Mouse (Mus musculus): ENCODE data around the gene Csrnp3.
"Not testable (repeated sequence)": the region's sequence is repeated elsewhere in the genome, so short reads cannot be mapped to it uniquely, and the experiment has no call there.

Csrnp3 gene

GRCm38 (mm10) chr2:65845551-65845950, at the start of gene Csrnp3:
TSS of gene Csrnp3 (plus strand) at chr2:65845767.
- no peak for DNase-seq

- DNase-seq: no peak
Measured at GRCm38 (mm10) chr2:65801054-65801709, 44.4 kb upstream of the Csrnp3 start.

DNA sequence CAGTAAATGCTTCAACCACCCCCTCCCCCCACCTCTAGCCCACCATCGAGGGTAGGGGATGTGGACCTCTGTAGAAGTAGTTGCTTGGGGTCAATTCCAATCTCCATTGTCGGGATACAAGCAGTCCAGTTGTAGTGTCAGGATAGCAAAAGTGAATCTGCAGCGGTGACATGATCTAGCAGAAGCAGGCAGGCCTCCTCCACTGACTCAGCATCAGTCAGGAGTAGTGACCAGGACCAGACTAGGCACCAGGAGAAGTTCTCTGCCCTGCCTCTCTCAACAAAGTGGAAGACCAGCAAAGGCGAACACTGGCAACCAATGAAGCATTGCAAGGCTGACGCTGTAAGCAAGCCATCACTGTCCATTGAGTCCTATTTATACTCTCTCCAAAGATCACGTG, 39.0 kb upstream of the Csrnp3 start:
- DNase-seq: no peak

GRCm38 (mm10) chr2:65811203-65811602, 34.4 kb upstream of the Csrnp3 start:
- DNase-seq: not testable (repeated sequence)

GRCm38 (mm10) chr2:65818080-65818796, 27.3 kb upstream of the Csrnp3 start:
- peak in 1 of 2 experiments; percentile 16 for DNase-seq

- no peak for DNase-seq
Measured at GRCm38 (mm10) chr2:65820114-65820769, 25.3 kb upstream of the Csrnp3 start.

- DNase-seq: no peak
Measured at GRCm38 (mm10) chr2:65826314-65826713, 19.3 kb upstream of the Csrnp3 start.

GRCm38 (mm10) chr2:65826801-65827200, 18.8 kb upstream of the Csrnp3 start:
- no peak for DNase-seq

GRCm38 (mm10) chr2:65828699-65829098, 16.9 kb upstream of the Csrnp3 start:
- DNase-seq: no peak

DNA sequence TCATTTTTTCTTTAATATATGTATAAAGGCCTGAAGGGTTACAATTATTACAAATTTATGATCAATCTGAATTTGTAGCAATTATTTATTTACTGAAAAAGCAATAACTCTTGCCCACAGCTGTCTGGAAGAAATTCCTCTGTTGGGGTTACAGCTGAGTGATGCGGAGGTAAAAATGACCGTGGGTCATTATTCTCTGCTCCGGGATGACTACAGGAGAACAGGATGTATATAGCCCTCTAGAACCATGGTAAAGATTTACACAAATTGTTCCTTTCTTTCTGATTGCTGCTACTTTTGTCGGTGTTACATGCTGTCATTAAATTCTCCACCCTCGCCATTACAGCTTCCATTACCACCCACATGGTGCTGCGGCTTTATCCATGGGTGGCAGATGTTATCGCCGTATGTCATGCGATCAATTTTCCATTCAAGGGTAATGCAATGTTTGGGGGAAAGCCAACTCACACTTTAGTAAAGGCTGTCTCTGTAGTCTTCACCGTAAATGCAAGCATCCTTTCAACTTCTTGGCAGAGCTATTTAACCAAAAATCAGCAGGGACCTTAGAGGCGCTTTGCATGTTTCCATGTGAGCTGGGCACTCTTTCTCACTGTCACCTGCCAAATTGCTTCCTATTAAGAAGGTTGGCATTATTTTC, 12.7 kb upstream of the Csrnp3 start:
- no peak for DNase-seq

DNA sequence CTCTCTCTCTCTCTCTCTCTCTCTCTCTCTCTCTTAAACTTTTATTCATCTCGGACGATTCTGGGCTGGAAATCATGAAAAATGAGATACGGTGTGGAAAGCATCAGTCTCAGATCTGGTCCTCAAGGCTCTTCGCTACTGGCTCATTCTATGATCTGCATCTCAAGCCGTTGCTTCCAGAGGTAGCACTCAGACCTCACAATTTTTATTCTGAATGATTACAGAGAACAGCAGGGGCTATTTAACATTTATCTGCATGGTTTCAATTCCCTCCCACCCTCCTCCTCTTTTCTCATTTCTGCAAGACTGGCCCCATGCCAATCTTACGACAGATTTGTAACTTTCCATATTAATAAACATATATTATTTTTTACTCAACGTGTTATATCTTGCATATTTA, 12.1 kb upstream of the Csrnp3 start:
- DNase-seq: no peak

GRCm38 (mm10) chr2:65841606-65842005, 4.0 kb upstream of the Csrnp3 start:
- no peak for DNase-seq

DNA sequence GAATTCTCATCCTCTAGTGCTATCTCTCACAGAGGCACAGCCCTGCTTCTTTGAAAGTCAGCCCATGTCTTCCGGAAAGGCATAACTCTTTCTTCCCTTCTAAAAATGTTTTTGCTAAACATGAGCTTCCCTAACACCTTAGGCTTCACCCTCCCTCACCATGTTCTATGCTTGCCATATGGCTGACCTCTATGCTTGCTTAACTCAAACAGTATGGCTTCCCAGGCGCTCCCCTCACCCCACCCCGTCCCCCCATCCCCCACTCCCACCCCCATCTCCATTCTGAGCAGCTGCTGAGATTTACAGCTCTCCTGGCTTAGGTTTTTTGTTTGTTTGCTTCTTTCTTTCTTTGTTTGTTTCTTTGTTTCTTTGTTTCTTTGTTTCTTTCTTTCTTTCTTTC, 3.2 kb upstream of the Csrnp3 start:
- DNase-seq: no peak

- DNase-seq: no peak
Measured at GRCm38 (mm10) chr2:65846000-65846755, 611 bp downstream of the Csrnp3 start.

DNA sequence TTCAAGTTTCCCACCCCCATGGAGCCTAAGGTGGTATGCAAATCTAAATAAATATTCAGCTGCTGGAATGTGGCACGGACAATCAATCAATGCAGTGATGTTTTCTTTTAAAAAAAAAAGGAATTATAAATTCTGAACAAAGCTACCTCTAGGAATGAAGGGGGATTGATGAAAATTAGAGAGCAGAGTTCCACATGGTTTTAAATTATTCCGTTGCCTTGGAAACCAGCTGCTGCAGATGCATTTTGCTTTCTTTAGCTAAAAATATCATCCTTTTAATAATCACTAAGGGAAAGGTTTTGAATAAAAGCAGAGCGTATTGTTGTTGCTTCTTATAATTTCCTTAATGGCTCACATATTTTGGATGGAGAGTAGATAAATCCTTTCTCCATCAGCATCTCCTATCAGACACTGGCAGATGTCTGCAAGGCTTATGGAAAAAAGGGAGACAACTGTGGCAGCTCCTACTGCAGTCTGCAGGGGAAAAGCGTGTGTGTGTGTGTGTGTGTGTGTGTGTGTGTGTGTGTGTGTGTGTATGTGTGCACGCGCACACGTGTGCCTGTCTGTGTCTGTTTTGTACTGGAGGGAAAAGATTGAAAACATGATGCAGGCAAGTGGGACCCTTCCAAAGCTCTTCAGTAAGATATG, 2.0 kb downstream of the Csrnp3 start:
- DNase-seq: no peak

DNA sequence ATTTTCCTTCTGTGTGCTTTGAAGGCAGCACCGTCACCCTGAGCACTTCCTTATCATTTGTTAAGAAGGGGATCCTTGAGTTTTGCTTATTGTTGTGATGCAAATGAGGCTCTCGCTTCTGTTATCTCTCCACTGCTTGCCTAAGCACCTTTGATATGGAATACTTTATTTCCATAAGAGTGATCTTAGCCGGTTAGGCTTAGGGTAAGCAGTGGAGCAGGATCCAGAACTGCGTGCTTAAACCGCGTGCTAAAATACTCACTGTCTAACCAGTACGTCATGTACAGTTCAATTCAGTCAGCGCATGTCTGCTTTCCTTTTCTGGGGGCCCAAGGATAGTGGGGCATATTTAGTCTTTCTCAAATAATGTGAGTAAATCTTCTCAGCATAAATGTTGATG, 3.1 kb downstream of the Csrnp3 start:
- DNase-seq: no peak

DNA sequence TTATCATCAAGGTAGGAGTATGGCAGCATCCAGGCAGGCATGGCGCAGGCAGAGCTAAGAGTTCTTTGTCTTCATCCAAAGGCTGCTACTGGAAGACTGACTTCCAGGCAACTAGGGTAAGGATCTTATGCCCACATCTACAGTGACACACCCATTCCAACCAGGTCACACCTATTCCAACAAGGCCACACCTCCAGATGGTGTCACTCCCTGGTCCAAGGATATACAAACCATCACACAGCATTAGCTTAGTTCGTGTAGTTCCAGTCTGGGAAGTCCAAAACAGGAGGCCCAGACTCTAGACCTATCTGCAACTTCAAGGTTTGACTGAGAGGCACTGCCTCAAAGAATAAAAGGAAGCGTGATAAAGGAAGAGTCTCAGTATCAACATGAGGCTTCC, 4.7 kb downstream of the Csrnp3 start:
- DNase-seq: not testable (repeated sequence)

GRCm38 (mm10) chr2:65856791-65857190, 11.2 kb downstream of the Csrnp3 start:
- no peak for DNase-seq

- DNase-seq: no peak
Measured at GRCm38 (mm10) chr2:65859767-65860727, 14.5 kb downstream of the Csrnp3 start.

DNA sequence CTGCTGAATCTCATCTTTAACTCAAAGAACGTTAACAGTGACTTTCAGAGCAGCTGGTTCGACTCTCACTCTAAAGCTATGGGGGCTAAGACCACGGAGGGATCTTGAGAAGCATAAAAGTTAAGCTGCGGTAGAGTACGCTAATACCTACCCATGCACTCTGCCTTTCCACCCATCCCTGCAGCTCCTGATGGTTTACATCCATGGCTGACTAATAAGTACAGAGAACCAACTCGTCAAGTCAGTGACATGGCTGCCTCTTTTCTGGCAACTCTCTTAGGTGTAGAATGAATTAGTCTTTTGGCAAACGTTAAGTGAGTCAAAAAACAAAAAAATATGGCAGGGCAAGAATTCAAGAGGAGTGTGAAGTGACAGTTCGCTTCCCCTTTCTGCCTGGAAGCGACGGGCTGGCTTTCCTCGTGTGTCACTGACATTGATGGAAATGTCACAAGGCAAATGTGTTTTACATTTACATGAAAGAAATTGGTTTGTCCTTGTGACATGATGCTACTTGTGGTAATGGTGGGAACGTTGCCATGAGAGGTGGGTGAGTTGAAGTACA, 19.3 kb downstream of the Csrnp3 start:
- DNase-seq: no peak
